ENCODE assay signal across 12 mouse cellular contexts in genomic region chr7:74240459-74241172, GRCm38 (mm10).
A peak's percentile ranks its signal among the peaks of the same experiment; 100 is the strongest.
DNase-seq lines count a peak whose midpoint lies in the region; ATAC-seq lines count a peak whose summit lies in the region.
"Had no signal": no experiment of that assay in that cellular context is flagged by ENCODE, and none has a peak within 500 bp of the region (broad histone marks: within the 10 kb centered on the region; RNA-seq: fewer than 3 reads in every experiment).

No protein-coding gene starts in this region.

- no peaks in the 10 kb centered on the region for H3K27me3 ChIP-seq in embryonic facial prominence, embryonic 12.5 days
- H3K27me3 ChIP-seq in hindbrain, embryonic 16.5 days (replicated peaks; ENCODE audit: control insufficient read depth, insufficient read depth, low read length) = no peaks in the 10 kb centered on the region
- H3K27me3 ChIP-seq: limb, embryonic 15.5 days had no signal

- ATAC-seq in embryonic facial prominence, embryonic 12.5 days (ENCODE audit: insufficient number of reproducible peaks, insufficient read depth, low FRiP score, low TSS enrichment) = peak; percentile 60; the same call in 1 of the 2 replicates
- peak; percentile 70 for ATAC-seq in hindbrain, embryonic 16.5 days

- 56% methylated on average over 4 of the region's 4 CpGs for WGBS in embryonic facial prominence, embryonic 12.5 days
- WGBS in hindbrain, embryonic 16.5 days = 30% methylated on average over 4 of the region's 4 CpGs

- H3K4me2 ChIP-seq in embryonic facial prominence, embryonic 12.5 days (replicated peaks) = no peak overlapping the region
- H3K4me2 ChIP-seq in hindbrain, embryonic 16.5 days (ENCODE audit: low read length) = no peak overlapping the region
- H3K4me2 ChIP-seq: limb, embryonic 15.5 days had no signal

- H3K4me1 ChIP-seq in embryonic facial prominence, embryonic 12.5 days = no peaks in the 10 kb centered on the region; the same call in 1 of the 2 replicates
- H3K4me1 ChIP-seq in hindbrain, embryonic 16.5 days (ENCODE audit: control insufficient read depth, insufficient read depth, low read depth, low read length) = peaks cover 9% of the 10 kb centered on the region

- DNase-seq in left cerebral cortex, postnatal 25 days (ENCODE audit: low spot score in 2 of 2) = peak; percentile 4 to 5
- DNase-seq in left cerebral cortex, adult 8-10 months (ENCODE audit: low spot score in 2 of 2) = no peak
- DNase-seq in retina, embryonic 14.5 days (ENCODE audit: low spot score) = peak; percentile 79
- no peak for DNase-seq in cerebellum, adult 9-11 months
- DNase-seq in ovary, postnatal 10 days (ENCODE audit: low spot score) = no peak
- DNase-seq in thymus, postnatal 4 days = no peak
- DNase-seq: cerebellum, postnatal 14 days; spleen, adult 18-20 months; thymus, postnatal 36 days had no signal

- no peaks in the 10 kb centered on the region for H3K36me3 ChIP-seq in embryonic facial prominence, embryonic 12.5 days
- H3K36me3 ChIP-seq in hindbrain, embryonic 16.5 days (ENCODE audit: control insufficient read depth, insufficient read depth, low read length) = no peaks in the 10 kb centered on the region
- H3K36me3 ChIP-seq: limb, embryonic 15.5 days had no signal

- H3K9ac ChIP-seq in embryonic facial prominence, embryonic 12.5 days = no peak overlapping the region
- no peak overlapping the region for H3K9ac ChIP-seq in hindbrain, embryonic 16.5 days (ENCODE audit: low read depth, low read length)
- H3K9ac ChIP-seq: limb, embryonic 15.5 days had no signal

- H3K27ac ChIP-seq in embryonic facial prominence, embryonic 12.5 days = no peak overlapping the region
- H3K27ac ChIP-seq in hindbrain, embryonic 16.5 days (ENCODE audit: low read depth, low read length) = 0 out of 2 replicates have a peak overlapping the region, but pooled peaks have one; percentile 26
- H3K27ac ChIP-seq: limb, embryonic 15.5 days had no signal

- no peak overlapping the region for H3K4me3 ChIP-seq in embryonic facial prominence, embryonic 12.5 days
- no peak overlapping the region for H3K4me3 ChIP-seq in hindbrain, embryonic 16.5 days (ENCODE audit: low read length)
- H3K4me3 ChIP-seq: limb, embryonic 15.5 days had no signal

- intact Hi-C loops in left cerebral cortex, postnatal 25 days (cut with DNase I) = no loop called here

- H3K9me3 ChIP-seq in embryonic facial prominence, embryonic 12.5 days = peaks cover 4% of the 10 kb centered on the region; the same call in 1 of the 2 replicates
- no peaks in the 10 kb centered on the region for H3K9me3 ChIP-seq in hindbrain, embryonic 16.5 days (ENCODE audit: control insufficient read depth, low read length)
- H3K9me3 ChIP-seq: limb, embryonic 15.5 days had no signal

Comparison
In these comparisons a context has a peak if more than half of its experiments do, and no peak if none do; other contexts are left out.
1. DNase-seq: peak in left cerebral cortex, postnatal 25 days (2 of 2) and retina, embryonic 14.5 days (single experiment); none in left cerebral cortex, adult 8-10 months (0 of 2), cerebellum, adult 9-11 months (single experiment), ovary, postnatal 10 days (single experiment) and thymus, postnatal 4 days (single experiment).